Mouse (Mus musculus): ENCODE measurements around the gene Bet1l.

DNA sequence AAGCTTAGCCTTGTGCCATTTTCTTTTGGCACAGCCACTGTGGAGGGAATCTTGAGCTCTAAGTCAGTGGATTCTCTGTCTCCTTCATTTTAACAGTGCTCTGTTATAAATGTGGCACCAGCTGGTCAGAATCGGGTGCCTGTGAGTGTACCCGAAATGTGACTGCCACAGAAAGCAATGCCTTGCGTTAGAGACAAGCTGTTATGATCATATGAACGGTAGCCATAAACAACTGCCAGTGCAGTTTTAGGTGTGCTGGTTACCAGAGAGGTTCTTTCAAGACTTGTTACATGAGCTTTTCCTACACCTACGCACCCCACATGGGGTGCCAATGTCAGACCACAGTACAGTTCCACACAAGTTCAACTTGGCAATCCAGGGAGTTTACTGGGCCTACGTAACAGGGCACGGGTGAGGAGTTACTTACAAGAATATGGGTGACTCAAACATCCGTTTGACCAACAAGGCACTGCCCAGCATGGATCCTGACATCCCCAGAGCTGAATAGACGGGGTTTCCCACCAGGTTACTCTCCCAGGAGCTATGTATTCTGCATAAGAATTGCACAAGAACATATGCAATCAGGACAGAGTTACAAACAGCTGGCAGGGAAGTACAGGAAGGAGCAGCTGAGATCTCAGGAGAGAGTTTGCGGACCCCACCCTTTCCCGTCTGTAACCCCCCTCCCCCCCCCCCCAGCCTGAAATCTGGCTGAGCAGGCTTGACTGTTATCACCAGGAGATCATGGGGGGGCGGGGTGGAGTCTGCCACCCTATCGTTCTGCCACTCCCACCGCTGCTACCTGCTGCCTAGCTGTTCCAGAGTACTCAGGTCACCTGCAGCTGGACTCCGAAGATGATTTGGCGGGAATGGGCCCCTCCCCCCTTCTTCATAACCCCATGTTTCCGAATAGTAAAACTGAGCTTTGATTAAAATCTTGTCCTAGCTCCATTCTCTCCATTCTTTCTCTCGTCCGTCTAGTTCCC lies 16.3 kb downstream of the Bet1l start:
- TF ChIP-seq POLR2A (IDR thresholded peaks at IDR 0.05; ENCODE audit: borderline replicate concordance, control insufficient read depth, low read depth, low read length) (no peak), CTCF (IDR thresholded peaks at IDR 0.05; ENCODE audit: control insufficient read depth, insufficient read depth, low read length) (no peak)

Data from bone marrow, adult 2 months (tissue).